Mouse (Mus musculus) CH12F3 (cell line): ENCODE results near the gene Tanc2.

Source experiments
- in situ Hi-C: fragments of 300-500 bp; cut with MboI; formaldehyde crosslinking; loops from 2 replicates; pipeline ENCODE4 v1.14.3; 2020; ENCODE audit warnings: low sequenced_read_pairs

Tanc2 gene

DNA sequence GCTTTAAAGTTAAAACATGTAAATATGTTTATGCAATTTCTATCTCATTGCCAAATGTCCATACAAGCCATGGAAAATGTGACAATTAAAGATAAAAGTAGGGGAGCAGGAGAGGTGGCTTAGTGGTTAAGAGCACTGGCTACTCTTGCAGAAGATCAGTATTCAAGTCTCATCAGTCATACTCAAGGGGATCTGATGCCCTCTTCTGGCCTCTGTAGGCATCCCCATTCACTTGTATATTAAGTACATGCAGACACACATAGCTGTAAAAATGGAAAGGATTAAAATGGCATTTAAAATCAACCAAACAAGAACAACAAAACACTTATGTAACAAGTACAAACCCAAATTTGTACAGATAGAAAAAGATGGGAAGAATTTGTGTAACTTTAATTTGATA, 54.2 kb downstream of the Tanc2 start:
- in situ Hi-C loops: no loop called here

DNA sequence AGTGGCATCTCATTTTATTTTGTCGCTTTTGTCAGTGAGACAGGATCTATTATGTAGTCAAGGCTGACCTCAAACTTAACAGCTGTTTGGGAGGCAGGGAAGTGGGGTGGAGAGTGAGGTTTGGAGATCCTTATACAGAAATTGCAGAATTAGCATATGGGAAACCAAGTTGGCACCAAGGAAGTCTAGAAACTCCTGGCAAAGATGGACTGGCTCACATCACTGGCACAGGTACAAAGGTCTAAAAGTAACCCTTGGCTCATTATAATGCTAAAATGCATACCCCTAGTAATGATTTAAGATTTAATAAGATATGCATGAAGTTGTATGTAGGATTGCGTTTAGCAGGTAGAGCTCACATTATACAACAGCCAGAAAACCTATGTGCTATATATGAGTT, 58.2 kb downstream of the Tanc2 start:
- in situ Hi-C loops: no loop called here

GRCm38 (mm10) chr11:105654616-105655015, 64.8 kb downstream of the Tanc2 start:
- in situ Hi-C loops: no loop called here

DNA sequence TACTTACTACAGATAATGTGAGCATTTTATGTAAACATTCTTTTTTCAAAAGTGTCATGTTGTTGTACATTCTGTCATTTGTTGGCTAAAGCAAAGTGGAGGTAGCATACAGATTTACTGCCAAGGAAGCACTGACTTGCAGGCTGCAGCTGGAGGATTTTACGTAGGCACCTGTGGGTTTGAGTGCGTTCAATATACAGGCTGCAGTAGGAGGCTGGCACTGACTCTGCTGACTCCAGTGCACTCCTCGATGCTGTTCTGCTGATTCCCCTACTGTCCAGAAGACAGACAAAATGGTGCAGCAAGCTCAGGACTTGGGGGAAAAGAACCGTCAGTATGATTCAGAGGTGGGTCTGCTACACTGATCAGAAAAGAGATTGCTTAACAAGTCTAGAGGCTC, 65.5 kb downstream of the Tanc2 start:
- in situ Hi-C loops: no loop called here

DNA sequence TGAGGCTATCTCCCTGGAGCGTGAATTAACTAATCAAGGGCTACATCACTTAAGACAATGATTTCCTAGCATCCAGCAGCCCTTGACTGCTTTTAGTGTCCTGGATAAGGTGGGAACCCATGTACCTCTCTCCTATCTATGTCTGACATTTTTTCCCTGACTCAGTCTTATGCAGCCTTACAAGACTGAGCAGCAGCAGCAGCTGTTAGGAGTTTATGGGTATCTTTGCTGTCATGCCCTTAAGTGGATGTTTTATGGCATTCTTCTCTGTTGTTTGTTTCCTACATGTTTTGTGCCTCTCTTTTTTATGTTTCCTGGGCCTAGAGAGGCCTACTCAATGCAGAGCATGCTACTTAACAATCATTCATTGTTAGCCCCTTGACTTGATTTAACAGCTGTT, 78.1 kb downstream of the Tanc2 start:
- in situ Hi-C loops: no loop called here

GRCm38 (mm10) chr11:105678996-105679395, 89.2 kb downstream of the Tanc2 start:
- in situ Hi-C loops: no loop called here

DNA sequence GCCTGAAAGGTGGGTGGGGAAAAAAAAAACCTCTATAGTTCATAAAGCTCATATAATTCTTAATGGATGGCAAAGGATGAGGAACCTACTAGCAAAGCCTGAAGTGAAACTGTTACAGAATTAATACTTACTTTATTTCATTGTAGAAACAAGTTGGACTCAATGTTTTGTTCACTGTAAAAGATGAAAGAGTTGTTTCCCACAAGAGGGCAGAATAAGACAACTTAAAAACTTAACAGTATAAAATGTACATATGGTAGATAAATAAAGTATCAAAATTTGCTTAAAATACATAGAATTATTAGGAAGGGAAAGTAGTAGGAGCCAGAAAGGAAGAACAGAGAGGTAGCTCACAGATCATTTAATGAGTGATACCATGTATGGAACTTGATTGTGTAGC, 95.0 kb downstream of the Tanc2 start:
- in situ Hi-C loops: no loop called here

DNA sequence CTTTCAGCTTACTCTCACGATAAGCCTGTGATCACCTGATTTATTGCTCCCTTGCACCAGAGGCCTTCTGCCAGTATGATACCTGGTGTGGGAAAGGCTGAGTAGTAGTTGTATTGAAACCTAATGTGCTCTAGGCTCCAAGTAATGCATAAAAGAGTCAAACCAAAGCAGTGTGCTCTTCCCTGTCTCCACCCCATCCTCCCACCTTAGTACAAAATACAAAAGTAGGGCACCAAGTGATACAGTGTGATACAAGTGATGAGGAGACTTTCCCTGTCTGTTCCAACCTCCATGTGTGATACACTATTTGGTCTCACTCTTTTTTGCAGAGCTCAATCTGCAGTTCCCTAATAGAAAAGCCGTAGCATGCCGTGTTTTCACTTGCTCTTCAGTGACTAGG, 110.7 kb downstream of the Tanc2 start:
- in situ Hi-C loops: no loop called here

DNA sequence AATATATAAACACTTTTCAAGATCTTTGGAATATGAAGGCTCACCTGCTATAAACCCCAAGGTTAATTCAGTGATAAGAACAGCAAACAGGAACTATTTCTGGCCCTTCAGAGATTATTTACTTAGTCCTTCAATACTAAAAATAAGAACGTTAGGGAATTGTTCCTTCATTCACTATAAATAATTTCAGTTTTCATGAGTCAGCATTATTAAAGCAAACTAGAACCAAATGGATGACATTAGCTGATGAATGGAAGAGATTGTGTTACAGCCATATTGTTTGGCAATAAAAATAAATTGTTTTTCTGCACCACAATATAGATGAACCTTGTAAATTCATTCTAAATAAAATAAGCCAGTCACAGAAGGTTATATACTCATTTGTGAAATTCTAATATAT, 129.9 kb downstream of the Tanc2 start:
- in situ Hi-C loops: no loop called here

GRCm38 (mm10) chr11:105731541-105731940, 141.8 kb downstream of the Tanc2 start:
- in situ Hi-C loops: no loop called here

DNA sequence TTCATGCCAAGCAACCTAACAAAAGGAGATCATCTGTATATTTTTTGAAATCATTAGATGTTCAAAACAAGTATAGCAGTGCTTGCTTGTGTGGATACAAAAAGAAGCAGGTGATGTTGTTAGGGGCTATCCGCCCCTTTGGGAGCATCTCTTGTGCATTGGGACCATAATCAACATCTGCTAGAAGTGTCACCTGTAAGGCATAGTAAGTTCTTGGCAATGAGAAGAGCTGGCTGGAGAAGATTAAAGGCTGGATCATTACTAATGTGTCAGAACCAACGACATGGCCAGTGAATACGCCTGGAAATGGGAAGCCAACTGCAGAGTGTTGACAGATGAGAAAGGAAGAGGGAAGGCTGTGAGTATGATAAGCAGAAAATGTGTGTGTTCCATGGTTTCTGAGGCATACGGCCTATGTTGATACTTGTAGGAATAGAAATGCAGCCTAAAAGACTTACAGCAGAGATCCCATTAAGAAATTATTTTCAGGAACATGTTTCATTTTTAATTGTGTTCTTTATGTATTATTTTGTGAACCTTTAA, 142.3 kb downstream of the Tanc2 start:
- in situ Hi-C loops: no loop called here

DNA sequence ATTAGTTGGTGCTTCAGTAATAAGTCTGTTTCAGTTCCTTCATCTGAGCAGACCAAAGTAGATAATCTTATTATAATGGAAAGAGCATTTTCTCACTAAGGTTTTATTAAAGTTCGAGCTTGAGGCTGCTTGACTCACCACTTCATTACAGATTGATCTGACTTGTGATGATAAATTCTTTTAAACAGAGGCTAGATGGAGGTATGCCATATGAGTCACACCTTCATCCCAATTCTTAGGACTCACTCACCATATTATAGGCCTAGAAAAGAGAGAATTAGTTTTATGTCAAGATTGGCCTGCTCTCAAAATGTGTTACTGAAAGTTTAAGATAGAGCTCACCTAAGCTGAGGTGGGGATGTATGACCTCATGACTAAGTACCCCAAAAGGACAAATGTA, 153.4 kb downstream of the Tanc2 start:
- in situ Hi-C loops: no loop called here

- in situ Hi-C loops: no loop called here
Measured at GRCm38 (mm10) chr11:105749297-105750071, 159.7 kb downstream of the Tanc2 start.

DNA sequence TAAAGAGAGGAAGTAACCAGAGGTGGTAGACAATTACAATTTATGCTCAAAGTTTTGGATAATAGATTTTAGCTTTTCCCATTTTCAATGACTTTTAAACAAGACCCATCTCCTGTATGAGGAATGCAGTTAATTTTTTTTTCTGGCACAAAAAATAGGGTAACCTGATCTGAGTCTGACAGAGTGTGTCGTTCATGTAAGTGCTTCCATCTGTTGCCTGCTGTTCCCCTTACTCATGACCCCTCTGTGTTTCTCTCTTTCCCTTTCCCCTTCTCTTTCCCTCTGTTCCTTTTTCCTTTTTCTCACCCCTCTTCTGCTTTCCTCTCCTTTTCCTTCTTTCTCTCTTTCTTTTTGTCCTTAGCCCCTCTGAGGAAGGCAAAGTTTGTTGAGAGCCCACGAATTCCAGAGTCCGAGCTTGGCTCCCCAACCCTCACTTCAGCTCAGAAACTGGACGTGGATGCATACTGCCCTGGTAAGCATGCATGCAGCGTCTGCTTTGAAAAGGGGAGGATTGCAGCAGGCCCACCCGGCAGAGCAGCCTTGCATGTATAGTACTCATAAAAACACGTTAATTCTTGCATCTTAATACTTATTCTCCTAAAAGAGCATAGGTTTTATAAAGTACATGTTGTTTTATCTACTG, 168.9 kb downstream of the Tanc2 start:
- in situ Hi-C loops: no loop called here

DNA sequence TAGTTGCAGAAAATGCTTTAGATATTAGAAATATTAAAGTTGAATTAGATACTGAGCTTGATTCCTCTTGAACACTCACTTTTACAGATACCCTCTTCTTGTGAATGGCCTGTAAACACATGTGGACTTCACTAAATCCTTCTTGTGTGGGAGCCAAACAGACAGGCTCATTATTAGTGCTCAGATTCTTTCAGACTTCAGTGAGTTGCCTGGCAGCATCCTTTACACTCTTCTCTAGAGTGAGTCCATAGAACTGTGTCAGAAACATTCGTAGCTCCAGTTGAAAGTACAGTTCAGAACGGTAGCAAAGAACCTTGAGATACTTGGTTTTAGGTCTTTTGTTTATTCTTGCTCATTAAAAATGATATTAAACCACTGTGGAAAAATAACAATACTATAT, 169.6 kb downstream of the Tanc2 start:
- in situ Hi-C loops: no loop called here

- in situ Hi-C loops: no loop called here
Measured at GRCm38 (mm10) chr11:105760346-105760745, 170.6 kb downstream of the Tanc2 start.

- in situ Hi-C loops: no loop called here
Measured at GRCm38 (mm10) chr11:105777802-105778201, 188.0 kb downstream of the Tanc2 start.

- in situ Hi-C loops: no loop called here
Measured at GRCm38 (mm10) chr11:105792501-105792900, 202.7 kb downstream of the Tanc2 start.

GRCm38 (mm10) chr11:105803686-105804085, 213.9 kb downstream of the Tanc2 start:
- in situ Hi-C loops: no loop called here

GRCm38 (mm10) chr11:105804776-105805175, 215.0 kb downstream of the Tanc2 start:
- in situ Hi-C loops: no loop called here

GRCm38 (mm10) chr11:105807103-105807502, 217.3 kb downstream of the Tanc2 start:
- in situ Hi-C loops: no loop called here

GRCm38 (mm10) chr11:105823246-105823645, 233.5 kb downstream of the Tanc2 start:
- in situ Hi-C loops: no loop called here
